Mouse (Mus musculus) skeletal muscle tissue, adult 2 months (tissue): ENCODE measurements around the gene Mfsd7a.
A peak's percentile ranks its signal among the peaks of the same experiment; 100 is the strongest.

ENCODE experiments used
- DNase-seq: peaks from one replicate; pipeline ENCODE4 v3.0.0-alpha.2; 2012; ENCODE audit warnings: low read depth, low spot score

The Mfsd7a gene

DNA sequence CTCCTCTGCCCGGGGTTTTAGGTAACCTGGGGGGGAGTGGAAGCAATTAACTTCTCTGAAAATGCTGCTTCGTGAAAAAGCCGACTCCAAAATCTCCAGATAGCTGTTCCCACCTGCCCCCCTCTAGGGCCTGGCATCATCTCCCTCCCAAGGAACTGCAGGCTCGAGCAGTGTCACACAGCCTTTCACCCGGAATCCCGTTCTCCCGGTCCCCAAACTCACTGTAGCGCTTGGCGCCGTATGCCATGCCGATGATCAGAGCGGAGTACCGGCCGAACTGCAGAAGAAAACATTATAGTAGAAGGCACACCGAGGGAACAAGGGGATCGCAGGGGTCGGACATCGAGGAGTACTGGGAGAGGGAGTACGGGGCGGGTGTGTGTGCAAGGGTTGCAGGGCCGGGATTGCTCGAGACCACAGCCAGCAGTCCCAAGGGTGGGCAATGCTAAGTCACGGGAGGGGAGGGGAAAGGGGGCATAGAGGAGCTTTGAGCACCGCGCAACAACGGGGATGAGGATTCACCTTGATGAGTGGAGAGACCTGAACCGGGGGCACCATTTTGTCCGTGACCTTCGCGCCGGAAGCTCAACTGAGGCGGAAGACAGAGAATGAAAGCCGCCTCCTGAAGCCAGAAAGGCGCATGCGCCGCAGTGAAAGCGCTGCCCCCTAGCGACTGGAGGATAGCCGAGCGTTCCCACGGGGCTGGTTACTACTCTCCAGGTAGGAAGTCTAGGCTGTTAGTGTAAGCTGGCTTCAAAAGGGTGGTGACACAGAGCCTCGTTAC lies 14.7 kb downstream of the Mfsd7a start, which contains the start of gene Atp5k:
Gene Atp5k, minus strand, starts transcription at position 645 of the 784 bp plus-strand sequence.
- DNase-seq, result peak; percentile 93

DNA sequence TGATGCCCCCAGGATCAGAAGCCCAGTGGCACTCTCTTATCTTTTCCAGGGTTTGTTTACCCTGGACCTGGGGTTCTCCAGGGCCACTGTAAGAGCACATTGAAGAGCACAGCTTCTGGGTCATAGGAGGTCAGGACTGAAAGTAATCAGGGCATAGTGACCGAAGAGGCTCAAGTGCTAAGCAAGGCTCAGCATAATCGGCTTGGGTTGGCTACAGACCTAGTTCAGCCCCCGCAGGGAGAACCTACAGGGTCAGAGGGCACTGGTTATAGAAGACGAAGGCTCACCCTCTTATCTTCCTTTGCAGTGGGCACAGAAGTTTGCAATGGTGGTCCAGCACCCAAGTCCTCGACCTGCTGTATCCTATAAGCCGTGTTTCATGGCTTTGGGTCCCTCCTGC lies 17.5 kb downstream of the Mfsd7a start:
- DNase-seq, result no peak

DNA sequence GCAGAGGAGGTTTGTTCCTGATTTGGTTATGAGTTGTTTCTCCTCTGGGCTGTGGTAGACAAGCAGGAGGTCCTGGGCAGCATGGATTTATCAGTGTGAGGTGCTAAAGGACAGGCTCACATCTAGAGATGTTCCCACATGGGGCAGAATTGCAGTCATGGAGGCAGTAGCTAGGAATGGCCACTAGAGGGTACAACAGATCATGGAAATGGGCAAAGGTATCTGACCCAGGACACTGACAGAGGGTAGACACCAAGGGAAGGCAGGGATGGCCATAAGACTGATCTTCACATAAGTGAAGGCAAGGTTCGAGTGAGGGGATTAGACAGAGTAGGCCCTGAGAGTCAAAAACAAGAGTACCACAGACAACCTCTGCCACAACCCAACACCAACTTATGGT lies 21.5 kb downstream of the Mfsd7a start:
- no peak for DNase-seq

DNA sequence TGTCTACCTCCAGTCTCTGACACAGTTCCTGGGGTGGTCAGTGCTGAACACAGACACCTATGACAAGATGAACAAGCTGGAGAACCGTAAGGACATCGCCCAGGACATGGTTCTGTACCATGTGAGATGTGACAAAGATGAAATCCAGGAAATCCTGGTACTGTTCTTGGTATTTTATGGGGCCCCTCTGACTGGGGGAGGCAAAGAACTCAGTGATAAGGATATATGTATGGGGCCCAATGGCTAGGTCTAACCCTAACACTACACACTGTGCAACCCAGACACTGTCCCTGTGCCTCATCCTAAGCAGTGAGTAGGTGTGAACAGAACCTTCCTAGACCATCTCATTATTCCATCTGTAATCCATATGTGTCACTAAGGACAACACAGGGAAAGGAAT lies 25.3 kb downstream of the Mfsd7a start:
- no peak for DNase-seq

DNA sequence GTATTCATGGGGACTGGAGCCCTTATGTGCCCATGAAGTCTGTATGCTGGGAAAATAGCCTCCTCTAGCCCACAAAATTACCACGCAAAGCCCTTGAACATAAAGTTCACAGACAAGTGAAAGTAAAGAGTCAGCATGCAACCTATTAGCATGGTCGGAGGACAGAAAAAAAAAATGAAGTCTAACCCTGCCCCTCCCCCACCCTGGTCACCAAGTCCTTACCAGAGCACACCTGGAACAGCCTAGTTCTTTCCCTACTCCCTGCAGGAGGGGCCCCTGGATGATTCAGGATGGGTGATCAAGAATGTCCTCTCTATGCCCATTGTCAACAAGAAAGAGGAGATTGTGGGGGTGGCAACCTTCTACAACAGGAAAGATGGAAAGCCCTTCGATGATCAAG lies 25.9 kb downstream of the Mfsd7a start:
- DNase-seq, result no peak

DNA sequence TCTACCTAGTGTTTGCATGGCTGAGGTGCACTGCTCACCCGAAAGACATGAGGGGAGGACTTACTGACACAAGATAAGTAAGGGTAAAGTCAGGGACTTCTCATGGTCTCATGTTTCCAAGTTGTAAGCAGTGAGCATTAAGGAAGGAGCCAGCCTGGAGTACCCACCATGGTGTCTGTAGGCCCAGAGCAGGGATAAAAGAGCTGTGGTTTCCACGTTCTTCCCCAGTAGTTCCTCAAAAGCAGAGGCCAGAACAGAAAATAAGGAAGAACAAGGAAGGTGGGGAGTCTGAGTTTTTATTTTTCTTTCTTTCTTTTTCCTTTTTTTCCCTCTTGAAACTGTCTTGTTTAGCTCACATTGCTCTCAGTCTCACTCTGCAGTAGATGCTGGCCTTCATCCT lies 34.0 kb downstream of the Mfsd7a start:
- no peak for DNase-seq

DNA sequence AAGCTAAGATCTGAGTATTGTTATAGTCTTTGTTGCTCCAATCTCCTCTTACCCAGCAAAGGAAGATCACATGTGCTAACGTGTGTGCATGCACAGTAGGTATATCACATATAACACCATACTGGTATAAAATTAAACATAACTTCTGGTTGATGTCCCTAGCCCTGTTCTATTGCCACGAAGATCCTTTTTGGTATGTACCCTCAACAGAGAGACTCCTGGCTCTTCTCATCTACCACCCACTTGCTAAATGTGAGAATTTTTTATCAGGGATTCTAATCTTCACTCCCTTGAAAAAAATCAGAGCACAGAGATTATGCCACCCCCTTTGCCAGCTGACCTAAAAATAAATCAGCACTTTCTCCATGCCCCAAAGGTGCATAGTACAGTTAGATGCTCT lies 41.7 kb downstream of the Mfsd7a start:
- DNase-seq, result no peak

DNA sequence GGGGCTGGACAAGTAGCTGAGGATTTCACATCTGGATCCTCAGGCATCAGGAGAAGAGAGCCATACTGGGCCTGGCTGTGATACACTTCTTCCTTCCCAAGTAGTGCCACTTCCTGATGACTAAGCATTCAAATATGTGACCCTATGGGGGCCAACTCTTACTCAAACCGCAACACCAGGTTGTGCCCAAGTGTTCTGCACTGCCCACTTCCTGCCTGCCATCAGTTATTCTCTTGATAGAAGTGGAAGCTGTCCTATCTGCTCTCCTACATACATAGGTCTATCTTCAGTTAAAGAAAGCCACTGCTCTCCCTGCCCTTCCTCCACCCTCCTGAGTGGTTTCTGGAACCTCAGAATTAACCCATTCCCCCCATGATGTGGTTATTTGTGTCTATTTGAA lies 43.2 kb downstream of the Mfsd7a start:
- no peak for DNase-seq

DNA sequence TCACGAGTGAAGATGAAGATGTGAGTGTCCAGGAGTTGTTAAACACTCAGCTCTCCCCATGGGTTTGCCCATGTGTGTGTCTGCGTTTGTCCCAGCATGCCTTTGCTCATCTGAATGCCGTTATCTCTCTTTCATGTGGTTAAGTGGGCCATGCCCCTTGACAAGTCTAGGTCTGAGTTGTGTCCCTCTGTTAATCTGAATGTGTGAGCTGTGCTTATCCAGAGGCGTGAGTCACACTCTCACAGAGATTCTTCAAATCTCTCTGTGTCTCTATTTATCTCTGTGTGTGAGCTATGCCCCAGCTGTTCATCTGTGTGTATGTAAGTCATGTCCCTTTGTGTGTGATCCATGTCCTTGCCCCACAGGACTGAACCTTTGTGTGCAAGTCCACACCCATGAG lies 45.2 kb downstream of the Mfsd7a start:
- no peak for DNase-seq
